ENCODE assay signal across 20 mouse cellular contexts in the genomic region with DNA sequence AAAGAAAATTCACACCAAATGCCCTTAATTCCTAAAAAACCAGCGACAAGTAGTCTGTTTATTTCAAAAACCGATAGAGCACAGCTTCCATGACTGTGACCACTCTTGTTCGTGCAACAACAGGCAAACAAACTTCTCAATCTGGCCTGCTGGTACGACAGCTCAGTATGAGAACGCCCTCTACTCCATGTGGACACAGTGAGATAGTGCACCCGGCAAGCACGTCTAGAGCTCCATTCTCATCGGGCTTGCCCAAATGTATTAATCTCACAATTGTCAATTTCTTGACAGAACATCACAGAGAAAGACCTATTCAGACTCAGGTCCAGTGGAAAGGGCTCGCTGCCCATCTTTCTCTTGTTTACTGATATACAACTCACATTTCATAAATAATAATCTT.
DNase-seq lines count a peak whose midpoint lies in the region; ATAC-seq and TF ChIP-seq lines count a peak whose summit lies in the region.
"Had no signal": no experiment of that assay in that cellular context is flagged by ENCODE, and none has a peak within 500 bp of the region (broad histone marks: within the 10 kb centered on the region; RNA-seq: fewer than 3 reads in every experiment).

No protein-coding gene starts in this region.

- no peak overlapping the region for H3K4me2 ChIP-seq in lung, postnatal 0 days (replicated peaks; ENCODE audit: low read depth, low read length)
- H3K4me2 ChIP-seq: embryonic facial prominence, embryonic 13.5 days; hindbrain, embryonic 12.5 days had no signal

- peak; percentile 24 for TF ChIP-seq CTCF in left cerebral cortex, adult 2 months (IDR thresholded peaks at IDR 0.05)
- TF ChIP-seq CTCF in lung, postnatal 0 days (IDR thresholded peaks at IDR 0.05): peak; percentile 47

- no peak for DNase-seq in left cerebral cortex, adult 2 months (ENCODE audit: extremely low spot score in 1 of 2, low spot score in 2 of 2)
- DNase-seq in left cerebral cortex, postnatal 25 days (ENCODE audit: low spot score in 2 of 2): no peak
- DNase-seq in lung, postnatal 0 days (ENCODE audit: low spot score): no peak
- no peak for DNase-seq in lung, postnatal 25 days (ENCODE audit: low spot score)
- peak; percentile 35 for DNase-seq in ES-CJ7 (ENCODE audit: low read depth, low spot score)
- peak; percentile 36 for DNase-seq in ZHBTc4 (ENCODE audit: low read depth, low spot score)
- DNase-seq in c-Kit-positive CD71-positive TER-119-positive erythroid progenitor cells, embryonic 14.5 days (ENCODE audit: low spot score): no peak
- DNase-seq: adrenal gland, adult 2 months; adrenal gland, postnatal 25 days; cerebellum, adult 8-10 months; cerebellum, postnatal 36 days; gastrocnemius, postnatal 36 days; heart, adult 11 months; heart, postnatal 10 days; heart, postnatal 4 days had no signal

- 57% methylated on average over 9 of the region's 9 CpGs for WGBS in lung, postnatal 0 days

- H3K9ac ChIP-seq in lung, postnatal 0 days (replicated peaks; ENCODE audit: low read depth): no peak overlapping the region
- H3K9ac ChIP-seq: embryonic facial prominence, embryonic 13.5 days; hindbrain, embryonic 12.5 days had no signal

- no peak overlapping the region for H3K4me3 ChIP-seq in left cerebral cortex, adult 2 months
- no peak overlapping the region for H3K4me3 ChIP-seq in lung, postnatal 0 days (ENCODE audit: low read depth, low read length)
- H3K4me3 ChIP-seq: embryonic facial prominence, embryonic 13.5 days; heart, embryonic 10.5 days; hindbrain, embryonic 12.5 days had no signal

- intact Hi-C loops in left cerebral cortex, adult 2 months (cut with DNase I): no loop called here
- intact Hi-C loops in left cerebral cortex, postnatal 25 days (cut with DNase I): no loop called here

- TF ChIP-seq EP300 in lung, postnatal 0 days (IDR thresholded peaks at IDR 0.05): no peak

- no peak for ATAC-seq in lung, postnatal 0 days
- no peak for ATAC-seq in inflammation-experienced regulatory T-cells, adult 6 months
- ATAC-seq: forebrain, embryonic 14.5 days had no signal

- H3K4me1 ChIP-seq in lung, postnatal 0 days (ENCODE audit: insufficient read depth, low read depth, low read length): no peaks in the 10 kb centered on the region
- H3K4me1 ChIP-seq: embryonic facial prominence, embryonic 13.5 days; hindbrain, embryonic 12.5 days had no signal

- no peaks in the 10 kb centered on the region for H3K9me3 ChIP-seq in lung, postnatal 0 days (ENCODE audit: low read length)
- H3K9me3 ChIP-seq: embryonic facial prominence, embryonic 13.5 days; heart, embryonic 10.5 days; hindbrain, embryonic 12.5 days had no signal

- H3K36me3 ChIP-seq in lung, postnatal 0 days (ENCODE audit: insufficient read depth, low read length): no peaks in the 10 kb centered on the region
- H3K36me3 ChIP-seq: embryonic facial prominence, embryonic 13.5 days; heart, embryonic 10.5 days; hindbrain, embryonic 12.5 days had no signal

- no peak overlapping the region; the same call in 1 of the 2 replicates for H3K27ac ChIP-seq in left cerebral cortex, adult 2 months
- no peak overlapping the region for H3K27ac ChIP-seq in lung, postnatal 0 days (ENCODE audit: low read length)
- H3K27ac ChIP-seq: embryonic facial prominence, embryonic 13.5 days; heart, embryonic 10.5 days; hindbrain, embryonic 12.5 days had no signal

- H3K27me3 ChIP-seq in lung, postnatal 0 days (replicated peaks; ENCODE audit: insufficient read depth, low read length): no peaks in the 10 kb centered on the region
- H3K27me3 ChIP-seq: embryonic facial prominence, embryonic 13.5 days; hindbrain, embryonic 12.5 days had no signal

Comparison
In these comparisons a context has a peak if more than half of its experiments do, and no peak if none do; other contexts are left out.
1. DNase-seq: peak in ES-CJ7 (single experiment) and ZHBTc4 (single experiment); none in left cerebral cortex, adult 2 months (0 of 2), left cerebral cortex, postnatal 25 days (0 of 2), lung, postnatal 0 days (single experiment), lung, postnatal 25 days (single experiment) and c-Kit-positive CD71-positive TER-119-positive erythroid progenitor cells, embryonic 14.5 days (single experiment).